Mouse (Mus musculus): ENCODE results near the gene Krtap29-1. TPM values are rescaled to one million over a fixed set of nuclear protein-coding genes. Genes with fewer than 3 reads are reported as not detected.

The Krtap29-1 gene
- total and polyA plus RNA-seq, 2 experiments from 2014 or later, result not detected

- no peak for DNase-seq (ENCODE audit: low spot score)
- TF ChIP-seq CTCF (IDR thresholded peaks at IDR 0.05; ENCODE audit: low read depth) (no peak), EP300 (IDR thresholded peaks at IDR 0.05; ENCODE audit: low read depth) (no peak)
- H3K27me3 ChIP-seq (ENCODE audit: control insufficient read depth, insufficient read depth, low read length), result peaks cover 24% of the 10 kb centered on the region; the same call in 1 of the 2 replicates
- H3K36me3 ChIP-seq (replicated peaks; ENCODE audit: control insufficient read depth, insufficient read depth, low read length), result no peaks in the 10 kb centered on the region
- no peak within 1 kb of the TSS for H3K4me3 ChIP-seq (ENCODE audit: low read depth, low read length)
- WGBS, result 21% methylated on average over 26 of the region's 26 CpGs
- no peak within 1 kb of the TSS for H3K9ac ChIP-seq (replicated peaks; ENCODE audit: low read depth, low read length)
- no peak for ATAC-seq (ENCODE audit: insufficient read depth, low read depth)
- H3K27ac ChIP-seq (ENCODE audit: low read depth), result no peak within 1 kb of the TSS
- no peak within 1 kb of the TSS for H3K4me2 ChIP-seq (ENCODE audit: low read depth, low read length)
- H3K4me1 ChIP-seq (ENCODE audit: control insufficient read depth, insufficient read depth), result no peaks in the 10 kb centered on the region
- no peaks in the 10 kb centered on the region for H3K9me3 ChIP-seq (replicated peaks; ENCODE audit: control insufficient read depth, low read length)
Observed at GRCm38 (mm10) chr11:99993620-99994383, 14.9 kb upstream of the Krtap29-1 start, which contains the start of gene Krtap17-1. Krtap17-1 (minus strand) TSS chr11:99993994.

- TF ChIP-seq EP300 (IDR thresholded peaks at IDR 0.05; ENCODE audit: low read depth) (no peak), CTCF (IDR thresholded peaks at IDR 0.05; ENCODE audit: low read depth) (no peak)
- WGBS, result 77% methylated on average over 3 of the region's 3 CpGs
- Histone ChIP-seq H3K36me3 (replicated peaks; ENCODE audit: control insufficient read depth, insufficient read depth, low read length) (no peaks in the 10 kb centered on the region), H3K9me3 (replicated peaks; ENCODE audit: control insufficient read depth, low read length) (no peaks in the 10 kb centered on the region), H3K4me2 (ENCODE audit: low read depth, low read length) (no peak overlapping the region), H3K4me3 (ENCODE audit: low read depth, low read length) (no peak overlapping the region), H3K27me3 (ENCODE audit: control insufficient read depth, insufficient read depth, low read length) (peaks cover 17% of the 10 kb centered on the region; the same call in 1 of the 2 replicates), H3K9ac (replicated peaks; ENCODE audit: low read depth, low read length) (no peak overlapping the region), H3K27ac (ENCODE audit: low read depth) (no peak overlapping the region), H3K4me1 (ENCODE audit: control insufficient read depth, insufficient read depth) (no peaks in the 10 kb centered on the region)
- DNase-seq (ENCODE audit: low spot score), result no peak
- no peak for ATAC-seq (ENCODE audit: insufficient read depth, low read depth)
Observed at GRCm38 (mm10) chr11:99990571-99990970, 11.7 kb upstream of the Krtap29-1 start.

- no peaks in the 10 kb centered on the region for H3K4me1 ChIP-seq (ENCODE audit: control insufficient read depth, insufficient read depth)
- H3K27me3 ChIP-seq (ENCODE audit: control insufficient read depth, insufficient read depth, low read length), result peaks cover 17% of the 10 kb centered on the region; the same call in 1 of the 2 replicates
- no peak overlapping the region for H3K4me3 ChIP-seq (ENCODE audit: low read depth, low read length)
- H3K9me3 ChIP-seq (replicated peaks; ENCODE audit: control insufficient read depth, low read length), result no peaks in the 10 kb centered on the region
- no peaks in the 10 kb centered on the region for H3K36me3 ChIP-seq (replicated peaks; ENCODE audit: control insufficient read depth, insufficient read depth, low read length)
- no peak overlapping the region for H3K4me2 ChIP-seq (ENCODE audit: low read depth, low read length)
- no peak overlapping the region for H3K9ac ChIP-seq (replicated peaks; ENCODE audit: low read depth, low read length)
- ATAC-seq (ENCODE audit: insufficient read depth, low read depth) (no peak), DNase-seq (ENCODE audit: low spot score) (no peak)
- TF ChIP-seq CTCF (IDR thresholded peaks at IDR 0.05; ENCODE audit: low read depth) (no peak), EP300 (IDR thresholded peaks at IDR 0.05; ENCODE audit: low read depth) (no peak)
- 65% methylated on average over 6 of the region's 6 CpGs for WGBS
- no peak overlapping the region for H3K27ac ChIP-seq (ENCODE audit: low read depth)
Observed at GRCm38 (mm10) chr11:99989881-99990405, 11.1 kb upstream of the Krtap29-1 start.

- 84% methylated on average over 3 of the region's 3 CpGs for WGBS
- no peak overlapping the region for H3K4me2 ChIP-seq (ENCODE audit: low read depth, low read length)
- no peak for TF ChIP-seq EP300 (IDR thresholded peaks at IDR 0.05; ENCODE audit: low read depth)
- TF ChIP-seq CTCF (IDR thresholded peaks at IDR 0.05; ENCODE audit: low read depth), result no peak
- H3K27ac ChIP-seq (ENCODE audit: low read depth), result no peak overlapping the region
- H3K9ac ChIP-seq (replicated peaks; ENCODE audit: low read depth, low read length), result no peak overlapping the region
- H3K9me3 ChIP-seq (replicated peaks; ENCODE audit: control insufficient read depth, low read length), result no peaks in the 10 kb centered on the region
- DNase-seq (ENCODE audit: low spot score), result no peak
- peaks cover 12% of the 10 kb centered on the region; the same call in 1 of the 2 replicates for H3K27me3 ChIP-seq (ENCODE audit: control insufficient read depth, insufficient read depth, low read length)
- H3K4me1 ChIP-seq (ENCODE audit: control insufficient read depth, insufficient read depth), result no peaks in the 10 kb centered on the region
- no peak overlapping the region for H3K4me3 ChIP-seq (ENCODE audit: low read depth, low read length)
- no peak for ATAC-seq (ENCODE audit: insufficient read depth, low read depth)
- no peaks in the 10 kb centered on the region for H3K36me3 ChIP-seq (replicated peaks; ENCODE audit: control insufficient read depth, insufficient read depth, low read length)
Observed at GRCm38 (mm10) chr11:99988530-99988929, 9.7 kb upstream of the Krtap29-1 start.

GRCm38 (mm10) chr11:99986180-99986647, 7.4 kb upstream of the Krtap29-1 start, which contains the start of gene Krtap16-1:
Krtap16-1 (minus strand) TSS chr11:99986597.
- TF ChIP-seq CTCF (IDR thresholded peaks at IDR 0.05; ENCODE audit: low read depth) (no peak), EP300 (IDR thresholded peaks at IDR 0.05; ENCODE audit: low read depth) (no peak)
- ATAC-seq (ENCODE audit: insufficient read depth, low read depth) (no peak), DNase-seq (ENCODE audit: low spot score) (no peak)
- WGBS, result 67% methylated on average over 8 of the region's 8 CpGs
- no peak within 1 kb of the TSS for H3K27ac ChIP-seq (ENCODE audit: low read depth)
- no peaks in the 10 kb centered on the region for H3K9me3 ChIP-seq (replicated peaks; ENCODE audit: control insufficient read depth, low read length)
- H3K36me3 ChIP-seq (replicated peaks; ENCODE audit: control insufficient read depth, insufficient read depth, low read length), result no peaks in the 10 kb centered on the region
- H3K27me3 ChIP-seq (ENCODE audit: control insufficient read depth, insufficient read depth, low read length), result no peaks in the 10 kb centered on the region
- H3K4me3 ChIP-seq (ENCODE audit: low read depth, low read length), result no peak within 1 kb of the TSS
- H3K4me1 ChIP-seq (ENCODE audit: control insufficient read depth, insufficient read depth), result no peaks in the 10 kb centered on the region
- H3K4me2 ChIP-seq (ENCODE audit: low read depth, low read length), result no peak within 1 kb of the TSS
- no peak within 1 kb of the TSS for H3K9ac ChIP-seq (replicated peaks; ENCODE audit: low read depth, low read length)
